Mouse (Mus musculus): ENCODE results near the gene Crtc1.

DNA sequence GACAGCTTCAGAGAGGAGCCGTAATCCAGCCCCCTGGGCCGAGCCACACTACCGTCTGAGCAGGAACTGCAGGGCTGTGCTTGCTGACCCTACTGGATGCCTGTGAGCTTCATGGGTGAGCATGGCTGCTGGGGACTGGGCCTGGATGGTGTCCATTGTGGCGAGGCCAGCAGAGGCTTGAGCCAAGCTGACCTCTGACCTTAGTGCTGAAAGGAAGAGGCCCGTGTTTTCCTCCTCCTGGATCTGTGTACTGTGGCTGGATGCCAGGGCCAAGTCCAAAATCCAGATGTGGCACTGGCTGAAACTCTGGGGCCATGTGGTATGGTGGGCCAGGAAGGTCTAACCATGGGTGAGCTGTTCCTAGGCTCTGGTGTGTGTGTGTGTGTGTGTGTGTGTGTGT, 75.3 kb downstream of the Crtc1 start:
- no peak for TF ChIP-seq MAFK (IDR thresholded peaks at IDR 0.05; ENCODE audit: insufficient read depth, low read depth, low read length)
- TF ChIP-seq CHD2 (IDR thresholded peaks at IDR 0.05; ENCODE audit: low read depth, low read length): no peak
- TF ChIP-seq ZNF384 (IDR thresholded peaks at IDR 0.05; ENCODE audit: low read depth, low read length): no peak
